Mouse (Mus musculus): ENCODE measurements at regions not wholly inside any gene's neighbourhood (a gene's known extent, or its start where the extent isn't known, plus 50 kb on each side); places are given as distances from the start of the nearest gene placed in this dataset.

DNA sequence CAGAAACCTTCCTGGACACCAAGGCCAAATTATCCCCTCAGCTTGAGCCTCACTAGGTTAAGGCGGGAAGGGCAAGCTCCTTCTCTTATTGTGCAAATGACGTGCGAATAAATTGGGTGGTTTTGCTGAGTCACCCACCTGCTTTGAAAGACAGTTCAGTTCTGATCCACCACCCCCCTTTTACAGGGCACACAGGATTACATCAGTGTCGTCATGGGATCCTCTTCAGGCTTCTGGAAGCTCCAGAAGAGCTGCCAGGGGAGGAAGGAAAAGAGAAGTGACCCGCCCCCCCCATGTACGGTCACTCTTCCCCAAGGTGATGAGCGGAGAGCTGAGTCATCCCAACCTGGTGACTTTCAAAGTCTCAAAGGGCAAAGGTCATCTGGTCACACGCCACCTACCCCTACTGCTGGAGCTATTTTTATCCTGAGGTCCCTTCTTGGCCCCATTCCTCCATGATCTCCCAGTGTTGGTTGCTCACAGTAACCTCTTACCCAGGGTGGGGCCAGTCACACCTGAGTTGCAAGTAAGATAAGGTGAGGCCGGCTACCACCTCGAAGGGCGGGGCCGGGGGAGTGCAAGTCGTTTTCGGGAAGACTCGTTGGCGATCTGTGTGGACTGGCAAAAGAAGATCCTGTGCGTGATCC, 58.9 kb upstream of the Smndc1 start:
- Histone ChIP-seq H3K36me3 (ENCODE audit: control insufficient read depth, insufficient read depth) (no peaks in the 10 kb centered on the region), H3K27me3 (ENCODE audit: control insufficient read depth, insufficient read depth, insufficient read length) (no peaks in the 10 kb centered on the region), H3ac (ENCODE audit: control insufficient read depth, insufficient read length, low read depth) (no peak overlapping the region), H3K4me3 (ENCODE audit: insufficient read depth, poor library complexity, severe bottlenecking) (no peak overlapping the region), H3K79me2 (ENCODE audit: control insufficient read depth, insufficient read depth) (no peaks in the 10 kb centered on the region), H3K79me3 (ENCODE audit: low read depth) (no peaks in the 10 kb centered on the region)
- TF ChIP-seq CEBPB (IDR thresholded peaks at IDR 0.05; ENCODE audit: low read depth) (no peak), MAX (IDR thresholded peaks at IDR 0.05) (no peak)

DNA sequence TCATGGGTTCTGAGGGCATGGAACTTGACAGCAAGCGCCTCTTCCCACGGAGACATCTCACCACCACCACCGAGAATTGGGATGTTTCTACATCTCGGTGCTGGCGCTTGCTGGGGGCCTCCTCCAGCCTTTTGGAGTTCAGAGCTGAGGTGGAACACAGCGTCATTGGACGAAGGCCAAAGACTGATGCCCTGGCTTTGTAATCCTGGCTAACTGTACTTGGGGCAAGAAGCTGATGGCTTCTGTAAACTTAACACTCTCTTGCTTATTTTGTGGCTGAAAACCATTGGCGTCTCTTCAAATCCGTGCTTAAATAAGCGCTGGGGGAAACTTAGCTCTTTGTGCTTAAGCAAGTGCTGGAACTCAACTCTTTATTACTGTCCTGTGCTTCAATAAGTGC, 57.8 kb upstream of the Smndc1 start:
- Histone ChIP-seq H3K79me2 (ENCODE audit: control insufficient read depth, insufficient read depth) (no peaks in the 10 kb centered on the region), H3K27me3 (ENCODE audit: control insufficient read depth, insufficient read depth, insufficient read length) (no peaks in the 10 kb centered on the region), H3K36me3 (ENCODE audit: control insufficient read depth, insufficient read depth) (no peaks in the 10 kb centered on the region), H3K4me3 (ENCODE audit: insufficient read depth, poor library complexity, severe bottlenecking) (no peak overlapping the region), H3K79me3 (ENCODE audit: low read depth) (no peaks in the 10 kb centered on the region), H3ac (ENCODE audit: control insufficient read depth, insufficient read length, low read depth) (no peak overlapping the region)
- TF ChIP-seq MAX (IDR thresholded peaks at IDR 0.05) (no peak), MYOD1 (IDR thresholded peaks at IDR 0.05; ENCODE audit: control insufficient read depth, insufficient read length, low read depth) (no peak), USF1 (IDR thresholded peaks at IDR 0.05; ENCODE audit: low read depth) (no peak), MYOG (IDR thresholded peaks at IDR 0.05; ENCODE audit: control insufficient read depth, extremely low read depth, insufficient read length) (no peak), FOSL1 (IDR thresholded peaks at IDR 0.05; ENCODE audit: insufficient read depth, low read length, poor library complexity, severe bottlenecking) (no peak), CTCF (IDR thresholded peaks at IDR 0.05; ENCODE audit: control insufficient read depth, insufficient read depth, insufficient read length) (no peak), CEBPB (IDR thresholded peaks at IDR 0.05; ENCODE audit: low read depth) (no peak)

DNA sequence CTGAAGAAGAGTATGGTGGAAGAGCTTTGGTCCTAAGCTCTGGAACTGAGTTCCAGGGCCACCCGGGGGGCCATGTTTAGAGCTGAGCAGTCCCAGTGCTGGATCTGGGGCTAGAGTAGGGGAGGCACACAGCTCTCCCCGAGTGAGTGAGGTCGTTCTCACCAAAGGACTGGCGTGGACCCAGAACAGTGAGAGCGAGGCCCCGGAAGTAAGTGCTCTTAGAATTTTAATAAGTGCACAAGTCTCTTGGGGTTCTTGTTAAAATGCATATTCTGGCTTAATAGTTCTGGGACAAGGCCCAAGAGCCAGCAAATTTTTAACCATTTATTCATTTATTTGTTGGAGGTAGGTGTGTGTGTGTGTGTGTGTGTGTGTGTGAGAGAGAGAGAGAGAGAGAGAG, 57.4 kb upstream of the Smndc1 start:
- no peak overlapping the region for H3ac ChIP-seq (ENCODE audit: control insufficient read depth, insufficient read length, low read depth)
- H3K4me3 ChIP-seq (ENCODE audit: insufficient read depth, poor library complexity, severe bottlenecking): no peak overlapping the region
- no peaks in the 10 kb centered on the region for H3K36me3 ChIP-seq (ENCODE audit: control insufficient read depth, insufficient read depth)
- TF ChIP-seq CTCF (IDR thresholded peaks at IDR 0.05; ENCODE audit: control insufficient read depth, insufficient read depth, insufficient read length) (no peak), USF1 (IDR thresholded peaks at IDR 0.05; ENCODE audit: low read depth) (no peak), MYOG (IDR thresholded peaks at IDR 0.05; ENCODE audit: control insufficient read depth, extremely low read depth, insufficient read length) (no peak), MYOD1 (IDR thresholded peaks at IDR 0.05; ENCODE audit: control insufficient read depth, insufficient read length, low read depth) (no peak), FOSL1 (IDR thresholded peaks at IDR 0.05; ENCODE audit: insufficient read depth, low read length, poor library complexity, severe bottlenecking) (no peak), CEBPB (IDR thresholded peaks at IDR 0.05; ENCODE audit: low read depth) (no peak), MAX (IDR thresholded peaks at IDR 0.05) (no peak)
- H3K27me3 ChIP-seq (ENCODE audit: control insufficient read depth, insufficient read depth, insufficient read length): no peaks in the 10 kb centered on the region
- no peaks in the 10 kb centered on the region for H3K79me3 ChIP-seq (ENCODE audit: low read depth)
- no peaks in the 10 kb centered on the region for H3K79me2 ChIP-seq (ENCODE audit: control insufficient read depth, insufficient read depth)

DNA sequence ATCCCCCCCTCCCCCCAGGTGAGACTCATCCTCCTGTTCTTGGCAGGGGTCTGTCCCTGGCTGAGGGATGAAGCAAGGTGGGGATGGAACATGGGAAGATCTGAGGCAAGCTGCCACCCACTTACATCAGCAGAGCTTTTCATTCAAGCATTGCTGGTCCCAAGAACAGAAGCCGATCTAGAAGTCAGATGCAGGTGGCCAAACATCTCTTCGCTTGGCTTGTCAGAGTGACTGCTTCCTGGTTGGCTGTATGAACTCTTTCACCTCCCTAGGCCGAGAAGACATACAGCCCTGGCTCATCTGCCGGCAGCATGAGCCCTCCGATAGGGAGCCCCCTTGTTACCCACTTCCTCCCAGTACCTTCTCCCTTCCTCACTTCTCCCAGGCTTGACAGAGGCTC, 55.8 kb upstream of the Smndc1 start:
- H3K79me3 ChIP-seq (ENCODE audit: low read depth): no peaks in the 10 kb centered on the region
- no peak overlapping the region for H3ac ChIP-seq (ENCODE audit: control insufficient read depth, insufficient read length, low read depth)
- no peak overlapping the region for H3K4me3 ChIP-seq (ENCODE audit: insufficient read depth, poor library complexity, severe bottlenecking)
- H3K36me3 ChIP-seq (ENCODE audit: control insufficient read depth, insufficient read depth): no peaks in the 10 kb centered on the region
- H3K27me3 ChIP-seq (ENCODE audit: control insufficient read depth, insufficient read depth, insufficient read length): no peaks in the 10 kb centered on the region
- no peak for TF ChIP-seq FOSL1 (IDR thresholded peaks at IDR 0.05; ENCODE audit: insufficient read depth, low read length, poor library complexity, severe bottlenecking)
- TF ChIP-seq MYOG (IDR thresholded peaks at IDR 0.05; ENCODE audit: control insufficient read depth, extremely low read depth, insufficient read length): no peak
- TF ChIP-seq USF1 (IDR thresholded peaks at IDR 0.05; ENCODE audit: low read depth): no peak
- TF ChIP-seq CTCF (IDR thresholded peaks at IDR 0.05; ENCODE audit: control insufficient read depth, insufficient read depth, insufficient read length): no peak
- no peak for TF ChIP-seq CEBPB (IDR thresholded peaks at IDR 0.05; ENCODE audit: low read depth)
- TF ChIP-seq MAX (IDR thresholded peaks at IDR 0.05): no peak
- H3K79me2 ChIP-seq (ENCODE audit: control insufficient read depth, insufficient read depth): no peaks in the 10 kb centered on the region

DNA sequence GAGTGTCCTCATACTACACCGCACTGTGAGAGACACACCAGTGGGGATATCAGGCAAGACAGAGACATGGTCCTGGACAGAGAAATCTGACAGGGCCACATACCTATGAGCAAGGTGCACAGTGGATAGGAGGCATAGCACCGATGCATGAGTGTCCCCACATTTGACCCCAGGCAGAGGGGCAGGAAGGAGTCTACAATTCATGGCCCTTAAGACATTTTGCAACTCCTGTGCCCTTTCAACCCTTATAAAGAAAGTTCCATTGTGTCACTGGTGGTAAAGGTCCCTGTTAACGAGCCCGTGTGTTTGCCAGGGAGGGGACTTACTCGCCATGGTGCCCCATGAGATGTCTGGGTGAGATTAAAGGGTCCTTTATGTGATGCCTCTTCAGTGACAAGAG, 54.3 kb upstream of the Smndc1 start:
- H3K79me3 ChIP-seq (ENCODE audit: low read depth): no peaks in the 10 kb centered on the region
- H3K79me2 ChIP-seq (ENCODE audit: control insufficient read depth, insufficient read depth): no peaks in the 10 kb centered on the region
- H3K4me3 ChIP-seq (ENCODE audit: insufficient read depth, poor library complexity, severe bottlenecking): no peak overlapping the region
- H3K36me3 ChIP-seq (ENCODE audit: control insufficient read depth, insufficient read depth): no peaks in the 10 kb centered on the region
- TF ChIP-seq CTCF (IDR thresholded peaks at IDR 0.05; ENCODE audit: control insufficient read depth, insufficient read depth, insufficient read length): no peak
- no peak for TF ChIP-seq MAX (IDR thresholded peaks at IDR 0.05)
- no peak for TF ChIP-seq USF1 (IDR thresholded peaks at IDR 0.05; ENCODE audit: low read depth)
- TF ChIP-seq CEBPB (IDR thresholded peaks at IDR 0.05; ENCODE audit: low read depth): no peak
- no peak for TF ChIP-seq FOSL1 (IDR thresholded peaks at IDR 0.05; ENCODE audit: insufficient read depth, low read length, poor library complexity, severe bottlenecking)
- no peak for TF ChIP-seq MYOG (IDR thresholded peaks at IDR 0.05; ENCODE audit: control insufficient read depth, extremely low read depth, insufficient read length)
- no peak for TF ChIP-seq MYOD1 (IDR thresholded peaks at IDR 0.05; ENCODE audit: control insufficient read depth, insufficient read length, low read depth)
- no peak overlapping the region for H3ac ChIP-seq (ENCODE audit: control insufficient read depth, insufficient read length, low read depth)
- H3K27me3 ChIP-seq (ENCODE audit: control insufficient read depth, insufficient read depth, insufficient read length): no peaks in the 10 kb centered on the region

All from C2C12 (cell line).